Mouse (Mus musculus) Patski (cell line): ENCODE measurements around the gene Ltbp3. TPM values are rescaled to one million over a fixed set of nuclear protein-coding genes. Genes with fewer than 3 reads are reported as not detected.

Experiments used
- ATAC-seq: fragments of 100-300 bp; one replicate; pipeline ENCODE4 v1.8.0; 2021
- CTCF ChIA-PET: fragments of 350-600 bp; sonication (Branson Sonifier 250); formaldehyde crosslinking; loops from one replicate; lab custom pipeline; 2022; ENCODE audit warnings: inconsistent platforms; lab: Charles Lee
- POLR2A ChIA-PET: fragments of 350-600 bp; sonication (Branson Sonifier 250); formaldehyde crosslinking; loops from one replicate; lab custom pipeline; 2022; ENCODE audit warnings: antibody characterized with exemption, inconsistent platforms; lab: Charles Lee
- DNase-seq: peaks from one replicate; pipeline ENCODE4 v3.0.0-alpha.2; 2011; ENCODE audit warnings: low read depth, low spot score
- H3K27me3 ChIP-seq: fragments of 371-371 bp; one replicate; pipeline ENCODE4 v1.5.1; 2021
- CTCF ChIP-seq: fragments of 100-300 bp; IDR thresholded peaks from one replicate; pipeline ENCODE4 v1.5.1; 2021
- in situ Hi-C: fragments of 300-500 bp; cut with MboI; formaldehyde crosslinking; loops from 3 replicates; pipeline ENCODE4 v1.11.1; 2018; ENCODE audit warnings: low pct_unique_long_range_greater_than_20kb, mixed read lengths
- polyA plus RNA-seq: library from polyadenylated mRNA; unstranded; gene quantifications from one replicate; pipeline ENCODE4 v1.2.3, GENCODE M21; 2021

Ltbp3 gene
- polyA plus RNA-seq: 747 TPM

- in situ Hi-C loops: no loop called here
- ChIA-PET CTCF (interaction anchor here (0.9 to 2.7 kb wide), 3 partner anchors 12 to 30 kb away, joined by 3 to 17 read pairs (median 5); partner anchors contain the start of genes Ehbp1l1 and Fam89b), POLR2A (interaction anchor here (0.6 to 4.5 kb wide), 9 partner anchors 11 to 1392 kb away, joined by 3 to 38 read pairs (median 3); partner anchors contain the start of genes Ehbp1l1 and Fam89b)
- TF ChIP-seq CTCF: no peak
- H3K27me3 ChIP-seq: no peaks in the 10 kb centered on the region
- no peak for ATAC-seq
- DNase-seq: no peak
Measured at GRCm38 (mm10) chr19:5740320-5741317, at the start of gene Ltbp3. Gene Ltbp3 (plus strand): TSS chr19:5740904.

GRCm38 (mm10) chr19:5691601-5692000 is 49.1 kb upstream of the Ltbp3 start:
- ChIA-PET CTCF (interaction anchor here (1.1 to 2.5 kb wide), 5 partner anchors 8 to 95 kb away, joined by 3 to 10 read pairs (median 6); no protein-coding TSS in a partner anchor), POLR2A (interaction anchor here (0.6 to 2.5 kb wide), 5 partner anchors 9 to 157 kb away, joined by 3 to 6 read pairs (median 3); partner anchors contain the start of gene Ehbp1l1)
- DNase-seq: no peak
- no peak for TF ChIP-seq CTCF
- H3K27me3 ChIP-seq: no peaks in the 10 kb centered on the region
- ATAC-seq: no peak
- in situ Hi-C loops: no loop called here

- ChIA-PET CTCF (interaction anchor here (0.5 to 1.0 kb wide), 2 partner anchors 34 to 168 kb away, joined by 3 read pairs; partner anchors contain the start of gene Ehbp1l1), POLR2A (interaction anchor here (0.6 kb wide), 2 partner anchors 79 to 94 kb away, joined by 3 read pairs; partner anchors contain the start of gene Scyl1)
- ATAC-seq: no peak
- in situ Hi-C loops: no loop called here
- no peaks in the 10 kb centered on the region for H3K27me3 ChIP-seq
- TF ChIP-seq CTCF: no peak
- DNase-seq: no peak
Measured at GRCm38 (mm10) chr19:5692086-5692912, 48.4 kb upstream of the Ltbp3 start.

GRCm38 (mm10) chr19:5692913-5693396 is 47.7 kb upstream of the Ltbp3 start:
- H3K27me3 ChIP-seq: no peaks in the 10 kb centered on the region

GRCm38 (mm10) chr19:5693801-5694200 is 46.9 kb upstream of the Ltbp3 start:
- H3K27me3 ChIP-seq: no peaks in the 10 kb centered on the region
- no peak for TF ChIP-seq CTCF
- DNase-seq (no peak), ATAC-seq (no peak)
- POLR2A ChIA-PET: interaction anchor here (0.9 kb wide), 1 partner anchor 31 kb away, joined by 3 read pairs; no protein-coding TSS in a partner anchor
- in situ Hi-C loops: no loop called here
- CTCF ChIA-PET: interaction anchor here (1.0 kb wide), 1 partner anchor 32 kb away, joined by 3 read pairs; the partner anchor contains the start of gene Ehbp1l1

More at GRCm38 (mm10) chr19:5692913-5693396, 47.7 kb upstream of the Ltbp3 start:
- ChIA-PET POLR2A (interaction anchor here (0.9 kb wide), 1 partner anchor 32 kb away, joined by 3 read pairs; no protein-coding TSS in a partner anchor), CTCF (interaction anchor here (0.5 to 1.0 kb wide), 2 partner anchors 33 to 169 kb away, joined by 3 read pairs; partner anchors contain the start of gene Ehbp1l1)
- TF ChIP-seq CTCF: no peak
- DNase-seq (no peak), ATAC-seq (no peak)
- in situ Hi-C loops: no loop called here

- in situ Hi-C loops: no loop called here
- TF ChIP-seq CTCF: no peak
- ATAC-seq: no peak
- CTCF ChIA-PET: no interaction called here
- no peak for DNase-seq
- POLR2A ChIA-PET: no interaction called here
- H3K27me3 ChIP-seq: no peaks in the 10 kb centered on the region
Measured at GRCm38 (mm10) chr19:5695849-5696462, 44.7 kb upstream of the Ltbp3 start.

GRCm38 (mm10) chr19:5704163-5704800 is 36.4 kb upstream of the Ltbp3 start, which contains the start of gene Kcnk7:
Gene Kcnk7 (plus strand): TSS chr19:5704367.
- DNase-seq (no peak), ATAC-seq (no peak)
- TF ChIP-seq CTCF: no peak
- ChIA-PET CTCF (interaction anchor here (1.4 kb wide), 1 partner anchor 83 kb away, joined by 3 read pairs; no protein-coding TSS in a partner anchor), POLR2A (interaction anchor here (1.5 kb wide), 1 partner anchor 75 kb away, joined by 4 read pairs; no protein-coding TSS in a partner anchor)
- in situ Hi-C loops: no loop called here
- H3K27me3 ChIP-seq: no peaks in the 10 kb centered on the region

- ChIA-PET POLR2A (interaction anchor here (1.5 to 2.6 kb wide), 2 partner anchors 20 to 74 kb away, joined by 4 to 8 read pairs; no protein-coding TSS in a partner anchor), CTCF (interaction anchor here (1.4 kb wide), 1 partner anchor 82 kb away, joined by 3 read pairs; no protein-coding TSS in a partner anchor)
- TF ChIP-seq CTCF: no peak
- H3K27me3 ChIP-seq: no peaks in the 10 kb centered on the region
- DNase-seq (no peak), ATAC-seq (no peak)
- in situ Hi-C loops: no loop called here
Measured at GRCm38 (mm10) chr19:5704801-5705571, 35.7 kb upstream of the Ltbp3 start.
